Mouse (Mus musculus): Measurements from ENCODE around the gene Kremen1. TPM values are rescaled to one million over a fixed set of nuclear protein-coding genes. Genes with fewer than 3 reads are reported as not detected.

The Kremen1 gene
- polyA plus RNA-seq, 1 experiment = 28.3 TPM

GRCm38 (mm10) chr11:5255509-5256014 lies 5.8 kb downstream of the Kremen1 start:
- no peak for TF ChIP-seq CTCF (IDR thresholded peaks at IDR 0.05; ENCODE audit: borderline replicate concordance, insufficient read depth, low read length)
- Histone ChIP-seq H3K4me1 (ENCODE audit: control insufficient read depth, insufficient read depth, low read length) (peaks cover 28% of the 10 kb centered on the region), H3K27ac (ENCODE audit: insufficient read depth, low read length) (peak overlapping the region; percentile 76), H3K4me3 (ENCODE audit: insufficient read depth, low read length) (no peak overlapping the region)

GRCm38 (mm10) chr11:5254016-5254415 lies 7.3 kb downstream of the Kremen1 start:
- Histone ChIP-seq H3K4me1 (ENCODE audit: control insufficient read depth, insufficient read depth, low read length) (peaks cover 28% of the 10 kb centered on the region), H3K27ac (ENCODE audit: insufficient read depth, low read length) (no peak overlapping the region), H3K4me3 (ENCODE audit: insufficient read depth, low read length) (no peak overlapping the region)
- no peak for TF ChIP-seq POLR2A (IDR thresholded peaks at IDR 0.05; ENCODE audit: low read depth, low read length)

- Histone ChIP-seq H3K4me3 (ENCODE audit: insufficient read depth, low read length) (no peak overlapping the region), H3K27ac (ENCODE audit: insufficient read depth, low read length) (no peak overlapping the region), H3K4me1 (ENCODE audit: control insufficient read depth, insufficient read depth, low read length) (peaks cover 28% of the 10 kb centered on the region)
- TF ChIP-seq POLR2A (IDR thresholded peaks at IDR 0.05; ENCODE audit: low read depth, low read length) (no peak), CTCF (IDR thresholded peaks at IDR 0.05; ENCODE audit: borderline replicate concordance, insufficient read depth, low read length) (no peak)
Observed at GRCm38 (mm10) chr11:5253528-5253927, 7.8 kb downstream of the Kremen1 start.

- Histone ChIP-seq H3K4me3 (ENCODE audit: insufficient read depth, low read length) (no peak overlapping the region), H3K4me1 (ENCODE audit: control insufficient read depth, insufficient read depth, low read length) (peaks cover 28% of the 10 kb centered on the region), H3K27ac (ENCODE audit: insufficient read depth, low read length) (no peak overlapping the region)
- TF ChIP-seq CTCF (IDR thresholded peaks at IDR 0.05; ENCODE audit: borderline replicate concordance, insufficient read depth, low read length) (no peak), POLR2A (IDR thresholded peaks at IDR 0.05; ENCODE audit: low read depth, low read length) (no peak)
Observed at GRCm38 (mm10) chr11:5252727-5253126, 8.6 kb downstream of the Kremen1 start.

GRCm38 (mm10) chr11:5251112-5251511 lies 10.2 kb downstream of the Kremen1 start:
- peaks cover 19% of the 10 kb centered on the region for H3K4me1 ChIP-seq (ENCODE audit: control insufficient read depth, insufficient read depth, low read length)
- H3K27ac ChIP-seq (ENCODE audit: insufficient read depth, low read length) = peak overlapping the region; percentile 55
- TF ChIP-seq POLR2A (IDR thresholded peaks at IDR 0.05; ENCODE audit: low read depth, low read length) (no peak), CTCF (IDR thresholded peaks at IDR 0.05; ENCODE audit: borderline replicate concordance, insufficient read depth, low read length) (no peak)

GRCm38 (mm10) chr11:5248200-5248599 lies 13.2 kb downstream of the Kremen1 start:
- H3K27ac ChIP-seq (ENCODE audit: insufficient read depth, low read length) = no peak overlapping the region
- no peak overlapping the region for H3K4me3 ChIP-seq (ENCODE audit: insufficient read depth, low read length)
- TF ChIP-seq CTCF (IDR thresholded peaks at IDR 0.05; ENCODE audit: borderline replicate concordance, insufficient read depth, low read length) = no peak
- TF ChIP-seq POLR2A (IDR thresholded peaks at IDR 0.05; ENCODE audit: low read depth, low read length) = no peak
- peaks cover 23% of the 10 kb centered on the region for H3K4me1 ChIP-seq (ENCODE audit: control insufficient read depth, insufficient read depth, low read length)

More at GRCm38 (mm10) chr11:5251112-5251511, 10.2 kb downstream of the Kremen1 start:
- H3K4me3 ChIP-seq (ENCODE audit: insufficient read depth, low read length) = no peak overlapping the region

- Histone ChIP-seq H3K27ac (ENCODE audit: insufficient read depth, low read length) (peak overlapping the region; percentile 94), H3K4me1 (ENCODE audit: control insufficient read depth, insufficient read depth, low read length) (peaks cover 13% of the 10 kb centered on the region), H3K4me3 (ENCODE audit: insufficient read depth, low read length) (no peak overlapping the region)
- no peak for TF ChIP-seq POLR2A (IDR thresholded peaks at IDR 0.05; ENCODE audit: low read depth, low read length)
- TF ChIP-seq CTCF (IDR thresholded peaks at IDR 0.05; ENCODE audit: borderline replicate concordance, insufficient read depth, low read length) = no peak
Observed at GRCm38 (mm10) chr11:5245431-5245830, 15.9 kb downstream of the Kremen1 start.

GRCm38 (mm10) chr11:5244749-5245130 lies 16.6 kb downstream of the Kremen1 start:
- peak overlapping the region; percentile 94 for H3K27ac ChIP-seq (ENCODE audit: insufficient read depth, low read length)
- peak overlapping the region; percentile 8; the same call in 1 of the 2 replicates for H3K4me3 ChIP-seq (ENCODE audit: insufficient read depth, low read length)
- peak; percentile 47 for TF ChIP-seq POLR2A (IDR thresholded peaks at IDR 0.05; ENCODE audit: low read depth, low read length)
- no peak for TF ChIP-seq CTCF (IDR thresholded peaks at IDR 0.05; ENCODE audit: borderline replicate concordance, insufficient read depth, low read length)
- H3K4me1 ChIP-seq (ENCODE audit: control insufficient read depth, insufficient read depth, low read length) = peaks cover 17% of the 10 kb centered on the region

- Histone ChIP-seq H3K4me3 (ENCODE audit: insufficient read depth, low read length) (peak overlapping the region; percentile 8; the same call in 1 of the 2 replicates), H3K27ac (ENCODE audit: insufficient read depth, low read length) (peak overlapping the region; percentile 94), H3K4me1 (ENCODE audit: control insufficient read depth, insufficient read depth, low read length) (peaks cover 20% of the 10 kb centered on the region)
- TF ChIP-seq CTCF (IDR thresholded peaks at IDR 0.05; ENCODE audit: borderline replicate concordance, insufficient read depth, low read length) = no peak
- TF ChIP-seq POLR2A (IDR thresholded peaks at IDR 0.05; ENCODE audit: low read depth, low read length) = no peak; the same call in none of the 2 replicates
Observed at GRCm38 (mm10) chr11:5243812-5244748, 17.3 kb downstream of the Kremen1 start.

- H3K4me3 ChIP-seq (ENCODE audit: insufficient read depth, low read length) = no peak overlapping the region
- peak overlapping the region; percentile 94 for H3K27ac ChIP-seq (ENCODE audit: insufficient read depth, low read length)
- TF ChIP-seq CTCF (IDR thresholded peaks at IDR 0.05; ENCODE audit: borderline replicate concordance, insufficient read depth, low read length) = no peak
- TF ChIP-seq POLR2A (IDR thresholded peaks at IDR 0.05; ENCODE audit: low read depth, low read length) = no peak
- peaks cover 20% of the 10 kb centered on the region for H3K4me1 ChIP-seq (ENCODE audit: control insufficient read depth, insufficient read depth, low read length)
Observed at GRCm38 (mm10) chr11:5243208-5243607, 18.1 kb downstream of the Kremen1 start.

Data from embryonic fibroblast, embryonic 13.5 days (primary cell).